Mouse (Mus musculus): ENCODE measurements around the gene Ntf5. TPM values are rescaled to one million over a fixed set of nuclear protein-coding genes. Genes with fewer than 3 reads are reported as not detected.
"Not testable (repeated sequence)": the region's sequence is repeated elsewhere in the genome, so short reads cannot be mapped to it uniquely, and the experiment has no call there.

The Ntf5 gene
- polyA plus RNA-seq, 1 experiment from 2014 or later = 1.2 TPM

- H3K27ac ChIP-seq = peak overlapping the region; percentile 95
- 0 out of 2 replicates have a peak overlapping the region, but pooled peaks have one; percentile 91 for H3K9ac ChIP-seq
- peak overlapping the region; percentile 9 for H3K4me3 ChIP-seq
- 25% methylated on average over 13 of the region's 13 CpGs for WGBS
- H3K4me2 ChIP-seq (replicated peaks) = peak overlapping the region; percentile 51
- no peaks in the 10 kb centered on the region for H3K27me3 ChIP-seq
- H3K36me3 ChIP-seq = peaks cover 66% of the 10 kb centered on the region
- ATAC-seq (ENCODE audit: low FRiP score) = no peak
- H3K4me1 ChIP-seq = peaks cover 51% of the 10 kb centered on the region
- H3K9me3 ChIP-seq (replicated peaks) = no peaks in the 10 kb centered on the region
Observed at GRCm38 (mm10) chr7:45460860-45461314, 47.4 kb downstream of the Ntf5 start.

- Histone ChIP-seq H3K9ac (0 out of 2 replicates have a peak overlapping the region, but pooled peaks have one; percentile 91), H3K4me2 (replicated peaks) (peak overlapping the region; percentile 51), H3K4me3 (no peak overlapping the region), H3K4me1 (peaks cover 54% of the 10 kb centered on the region), H3K27me3 (no peaks in the 10 kb centered on the region), H3K9me3 (replicated peaks) (no peaks in the 10 kb centered on the region), H3K27ac (peak overlapping the region; percentile 95), H3K36me3 (peaks cover 61% of the 10 kb centered on the region)
- 62% methylated on average over 5 of the region's 5 CpGs for WGBS
- no peak for ATAC-seq (ENCODE audit: low FRiP score)
Observed at GRCm38 (mm10) chr7:45461326-45461725, 47.8 kb downstream of the Ntf5 start.

GRCm38 (mm10) chr7:45461781-45462180, 48.3 kb downstream of the Ntf5 start:
- no peak overlapping the region for H3K4me3 ChIP-seq
- peaks cover 51% of the 10 kb centered on the region for H3K4me1 ChIP-seq
- H3K9ac ChIP-seq = no peak overlapping the region
- 85% methylated on average over 4 of the region's 4 CpGs for WGBS
- H3K27ac ChIP-seq = peak overlapping the region; percentile 95
- H3K36me3 ChIP-seq = peaks cover 60% of the 10 kb centered on the region
- H3K4me2 ChIP-seq (replicated peaks) = no peak overlapping the region
- H3K27me3 ChIP-seq = no peaks in the 10 kb centered on the region
- no peak for ATAC-seq (ENCODE audit: low FRiP score)
- H3K9me3 ChIP-seq (replicated peaks) = no peaks in the 10 kb centered on the region

- Histone ChIP-seq H3K9ac (no peak overlapping the region), H3K4me2 (replicated peaks) (no peak overlapping the region), H3K4me1 (peaks cover 47% of the 10 kb centered on the region), H3K9me3 (replicated peaks) (no peaks in the 10 kb centered on the region), H3K27me3 (no peaks in the 10 kb centered on the region), H3K4me3 (no peak overlapping the region), H3K27ac (no peak overlapping the region), H3K36me3 (peaks cover 55% of the 10 kb centered on the region)
- 93% methylated on average over 4 of the region's 4 CpGs for WGBS
- ATAC-seq (ENCODE audit: low FRiP score) = no peak
Observed at GRCm38 (mm10) chr7:45462325-45462724, 48.8 kb downstream of the Ntf5 start.

GRCm38 (mm10) chr7:45462868-45463267, 49.4 kb downstream of the Ntf5 start:
- not testable (repeated sequence) for H3K27ac ChIP-seq; H3K9me3 ChIP-seq (replicated peaks); H3K4me3 ChIP-seq; H3K27me3 ChIP-seq; H3K4me2 ChIP-seq (replicated peaks); ATAC-seq (ENCODE audit: low FRiP score); H3K9ac ChIP-seq
- Histone ChIP-seq H3K36me3 (peaks cover 49% of the 10 kb centered on the region), H3K4me1 (peaks cover 43% of the 10 kb centered on the region)
- 83% methylated on average over 4 of the region's 4 CpGs for WGBS

- Histone ChIP-seq H3K4me2 (replicated peaks) (no peak overlapping the region), H3K4me1 (peaks cover 38% of the 10 kb centered on the region), H3K9me3 (replicated peaks) (no peaks in the 10 kb centered on the region), H3K27me3 (no peaks in the 10 kb centered on the region), H3K9ac (no peak overlapping the region), H3K36me3 (peaks cover 41% of the 10 kb centered on the region), H3K4me3 (no peak overlapping the region), H3K27ac (no peak overlapping the region)
- ATAC-seq (ENCODE audit: low FRiP score) = no peak
- WGBS = 93% methylated on average over 7 of the region's 7 CpGs
Observed at GRCm38 (mm10) chr7:45463987-45464778, 50.7 kb downstream of the Ntf5 start.

GRCm38 (mm10) chr7:45465112-45465511, 51.6 kb downstream of the Ntf5 start:
- peaks cover 41% of the 10 kb centered on the region for H3K36me3 ChIP-seq
- no peak for ATAC-seq (ENCODE audit: low FRiP score)
- no peak overlapping the region for H3K4me2 ChIP-seq (replicated peaks)
- H3K4me3 ChIP-seq = 0 out of 2 replicates have a peak overlapping the region, but pooled peaks have one; percentile 73
- H3K9ac ChIP-seq = peak overlapping the region; percentile 8; the same call in 1 of the 2 replicates
- H3K27ac ChIP-seq = no peak overlapping the region
- H3K9me3 ChIP-seq (replicated peaks) = no peaks in the 10 kb centered on the region
- H3K27me3 ChIP-seq = no peaks in the 10 kb centered on the region
- H3K4me1 ChIP-seq = peaks cover 37% of the 10 kb centered on the region
- WGBS = 95% methylated on average over 12 of the region's 12 CpGs

GRCm38 (mm10) chr7:45465549-45465948, 52.1 kb downstream of the Ntf5 start:
- Histone ChIP-seq H3K4me3 (peak overlapping the region; percentile 73), H3K36me3 (peaks cover 41% of the 10 kb centered on the region), H3K4me1 (peaks cover 33% of the 10 kb centered on the region), H3K9me3 (replicated peaks) (no peaks in the 10 kb centered on the region), H3K27ac (no peak overlapping the region; the same call in 1 of the 2 replicates), H3K9ac (peak overlapping the region; percentile 88), H3K27me3 (no peaks in the 10 kb centered on the region), H3K4me2 (replicated peaks) (peak overlapping the region; percentile 94)
- 0 out of 2 replicates have a peak, but pooled peaks have one; percentile 17 for ATAC-seq (ENCODE audit: low FRiP score)
- WGBS = 77% methylated on average over 9 of the region's 9 CpGs

- Histone ChIP-seq H3K4me1 (peaks cover 24% of the 10 kb centered on the region), H3K4me2 (replicated peaks) (peak within 1 kb of the TSS; percentile 94), H3K9me3 (replicated peaks) (no peaks in the 10 kb centered on the region), H3K9ac (peak within 1 kb of the TSS; percentile 88), H3K4me3 (peak within 1 kb of the TSS; percentile 73), H3K27ac (peak within 1 kb of the TSS; percentile 75), H3K27me3 (no peaks in the 10 kb centered on the region), H3K36me3 (peaks cover 40% of the 10 kb centered on the region)
- peak; percentile 71 for ATAC-seq (ENCODE audit: low FRiP score)
- whole genome bisulfite sequencing = under 1% methylated on average over 58 of the region's 58 CpGs
Observed at GRCm38 (mm10) chr7:45466283-45467089, 53.0 kb downstream of the Ntf5 start, which contains the start of gene Bax. TSS of gene Bax (minus strand) at chr7:45466898.

Small RNA genes lying within 50 kb of the gene (microRNA-seq; reads per million reads assigned to microRNA genes)
- not detected for gene Gm22133

Other genes starting within 250 kb of the Ntf5 start
- gene Slc17a7, start 249.7 kb upstream of the Ntf5 start, polyA plus RNA-seq (2016; fragmentation: Nextera tagmentation; extraction: Ambion mirVana) = 1.1 and 1.2 TPM in 2 replicates
- gene Gfy, start 234.1 kb upstream of the Ntf5 start, polyA plus RNA-seq (2016; fragmentation: Nextera tagmentation; extraction: Ambion mirVana) = not detected in 2 replicates
- not detected in 2 replicates for gene Pth2, start 232.7 kb upstream of the Ntf5 start, polyA plus RNA-seq (2016; fragmentation: Nextera tagmentation; extraction: Ambion mirVana)
- gene Ccdc155, start 208.8 kb upstream of the Ntf5 start, polyA plus RNA-seq (2016; fragmentation: Nextera tagmentation; extraction: Ambion mirVana) = 0.46 and 0.48 TPM in 2 replicates
- 3.0 and 3.4 TPM in 2 replicates for gene Dkkl1, start 201.5 kb upstream of the Ntf5 start, polyA plus RNA-seq (2016; fragmentation: Nextera tagmentation; extraction: Ambion mirVana)
- 185 and 208 TPM in 2 replicates for gene Tead2, start 197.9 kb upstream of the Ntf5 start, polyA plus RNA-seq (2016; fragmentation: Nextera tagmentation; extraction: Ambion mirVana)
- gene Cd37, start 174.6 kb upstream of the Ntf5 start, polyA plus RNA-seq (2016; fragmentation: Nextera tagmentation; extraction: Ambion mirVana) = 1.3 and 1.5 TPM in 2 replicates
- 0.10 and 0.28 TPM in 2 replicates for gene Slc6a16, start 172.6 kb upstream of the Ntf5 start, polyA plus RNA-seq (2016; fragmentation: Nextera tagmentation; extraction: Ambion mirVana)
- not detected in 2 replicates for gene Slc6a21, start 136.2 kb upstream of the Ntf5 start, polyA plus RNA-seq (2016; fragmentation: Nextera tagmentation; extraction: Ambion mirVana)
- 11.5 and 14.7 TPM in 2 replicates for gene Trpm4, start 79.9 kb upstream of the Ntf5 start, polyA plus RNA-seq (2016; fragmentation: Nextera tagmentation; extraction: Ambion mirVana)
- gene Hrc, start 78.4 kb upstream of the Ntf5 start, polyA plus RNA-seq (2016; fragmentation: Nextera tagmentation; extraction: Ambion mirVana) = 0.65 and 0.68 TPM in 2 replicates
- 15.6 and 16.2 TPM in 2 replicates for gene Ppfia3, start 46.7 kb upstream of the Ntf5 start, polyA plus RNA-seq (2016; fragmentation: Nextera tagmentation; extraction: Ambion mirVana)
- 2.9 and 3.8 TPM in 2 replicates for gene Lin7b, start 43.1 kb upstream of the Ntf5 start, polyA plus RNA-seq (2016; fragmentation: Nextera tagmentation; extraction: Ambion mirVana)
- gene Snrnp70, start 18.0 kb upstream of the Ntf5 start, polyA plus RNA-seq (2016; fragmentation: Nextera tagmentation; extraction: Ambion mirVana) = 285 and 300 TPM in 2 replicates
- not detected in 2 replicates for gene Kcna7, start 8.0 kb upstream of the Ntf5 start, polyA plus RNA-seq (2016; fragmentation: Nextera tagmentation; extraction: Ambion mirVana)
- 1.0 and 1.6 TPM in 2 replicates for gene Lhb, start 7.1 kb downstream of the Ntf5 start, polyA plus RNA-seq (2016; fragmentation: Nextera tagmentation; extraction: Ambion mirVana)
- gene Gys1, start 21.1 kb downstream of the Ntf5 start, polyA plus RNA-seq (2016; fragmentation: Nextera tagmentation; extraction: Ambion mirVana) = 34.8 TPM in 2 replicates
- gene Ruvbl2, start 24.4 kb downstream of the Ntf5 start, polyA plus RNA-seq (2016; fragmentation: Nextera tagmentation; extraction: Ambion mirVana) = 124 and 129 TPM in 2 replicates
- 5,718 and 6,089 TPM in 2 replicates for gene Ftl1, start 46.2 kb downstream of the Ntf5 start, polyA plus RNA-seq (2016; fragmentation: Nextera tagmentation; extraction: Ambion mirVana)
- gene Bax, start 53.2 kb downstream of the Ntf5 start, polyA plus RNA-seq (2016; fragmentation: Nextera tagmentation; extraction: Ambion mirVana) = 231 and 244 TPM in 2 replicates
- 0.13 and 0.54 TPM in 2 replicates for gene Tulp2, start 68.2 kb downstream of the Ntf5 start, polyA plus RNA-seq (2016; fragmentation: Nextera tagmentation; extraction: Ambion mirVana)
- not detected in 2 replicates for gene Gm45808, start 73.1 kb downstream of the Ntf5 start, polyA plus RNA-seq (2016; fragmentation: Nextera tagmentation; extraction: Ambion mirVana)
- 3.4 and 3.5 TPM in 2 replicates for gene Dhdh, start 75.1 kb downstream of the Ntf5 start, polyA plus RNA-seq (2016; fragmentation: Nextera tagmentation; extraction: Ambion mirVana)
- gene Nucb1, start 96.7 kb downstream of the Ntf5 start, polyA plus RNA-seq (2016; fragmentation: Nextera tagmentation; extraction: Ambion mirVana) = 144 and 147 TPM in 2 replicates
- 16.7 and 19.2 TPM in 2 replicates for gene Ppp1r15a, start 112.6 kb downstream of the Ntf5 start, polyA plus RNA-seq (2016; fragmentation: Nextera tagmentation; extraction: Ambion mirVana)
- gene Plekha4, start 112.6 kb downstream of the Ntf5 start, polyA plus RNA-seq (2016; fragmentation: Nextera tagmentation; extraction: Ambion mirVana) = 1.9 and 3.8 TPM in 2 replicates
- gene Hsd17b14, start 141.2 kb downstream of the Ntf5 start, polyA plus RNA-seq (2016; fragmentation: Nextera tagmentation; extraction: Ambion mirVana) = 0.70 and 0.79 TPM in 2 replicates
- gene Bcat2, start 156.5 kb downstream of the Ntf5 start, polyA plus RNA-seq (2016; fragmentation: Nextera tagmentation; extraction: Ambion mirVana) = 35.2 and 36.9 TPM in 2 replicates
- 0.45 TPM in 1 of 2 replicates, not detected in the other for gene Fgf21, start 201.8 kb downstream of the Ntf5 start, polyA plus RNA-seq (2016; fragmentation: Nextera tagmentation; extraction: Ambion mirVana)
- 0.14 TPM in 1 of 2 replicates, not detected in the other for gene Fut1, start 203.6 kb downstream of the Ntf5 start, polyA plus RNA-seq (2016; fragmentation: Nextera tagmentation; extraction: Ambion mirVana)
- 0.18 TPM in 1 of 2 replicates, not detected in the other for gene Izumo1, start 208.1 kb downstream of the Ntf5 start, polyA plus RNA-seq (2016; fragmentation: Nextera tagmentation; extraction: Ambion mirVana)
- 15.6 and 16.2 TPM in 2 replicates for gene Rasip1, start 213.8 kb downstream of the Ntf5 start, polyA plus RNA-seq (2016; fragmentation: Nextera tagmentation; extraction: Ambion mirVana)
- gene Mamstr, start 226.3 kb downstream of the Ntf5 start, polyA plus RNA-seq (2016; fragmentation: Nextera tagmentation; extraction: Ambion mirVana) = 3.7 and 4.8 TPM in 2 replicates

Data from hindbrain, embryonic 12.5 days (tissue).